Mouse (Mus musculus): ENCODE data around the gene Majin. TPM values are rescaled to one million over a fixed set of nuclear protein-coding genes. Genes with fewer than 3 reads are reported as not detected.

Majin gene
- total RNA-seq (2022) = 1 to 10 TPM; 2.0 to 4.4 (median 3.5) TPM

GRCm38 (mm10) chr19:6184131-6184530, at the start of gene Majin:
TSS of gene Majin (plus strand) at chr19:6184388.
- no peak for DNase-seq

DNA sequence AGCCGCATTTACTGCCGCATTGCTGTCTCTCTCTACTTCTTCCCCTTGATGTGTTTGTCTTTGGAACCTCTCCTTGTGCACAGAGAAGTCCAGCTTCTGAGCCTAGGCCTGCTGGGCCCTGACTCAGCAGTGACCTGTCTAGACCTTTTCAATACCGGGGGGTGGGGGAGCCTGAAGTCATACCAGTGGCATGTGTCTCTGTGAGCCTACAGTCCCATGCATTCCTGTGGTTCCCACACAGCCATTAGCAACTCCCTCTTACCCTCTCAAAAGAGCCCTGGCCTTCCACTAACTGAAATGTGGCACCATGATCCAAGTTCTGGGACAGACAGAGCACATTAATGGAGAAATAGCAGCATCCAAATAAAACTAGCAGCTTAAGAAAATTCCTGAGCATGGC, 47.8 kb upstream of the Majin start:
- no peak for DNase-seq

DNA sequence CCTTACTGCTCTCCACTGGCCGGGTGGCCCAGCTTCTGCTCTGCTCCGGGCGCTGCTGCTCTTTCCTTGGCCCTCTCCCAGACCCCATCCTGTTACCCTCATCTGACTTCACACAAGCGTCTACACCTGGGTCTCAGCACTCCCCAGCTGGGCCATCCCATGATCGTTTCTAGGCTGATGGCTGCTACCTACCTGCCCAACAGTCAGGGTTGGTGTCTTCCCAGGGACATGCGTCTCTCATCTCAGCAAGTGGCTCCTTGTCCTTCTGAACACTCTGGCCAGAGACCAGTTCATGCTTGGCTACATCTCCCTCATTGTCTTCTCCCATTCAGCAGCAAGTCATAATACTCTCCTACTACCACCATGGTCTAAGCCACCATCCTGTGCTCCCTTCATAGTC, 44.5 kb upstream of the Majin start:
- no peak for DNase-seq

- no peak for DNase-seq
Measured at GRCm38 (mm10) chr19:6140374-6140677, 43.9 kb upstream of the Majin start.

DNA sequence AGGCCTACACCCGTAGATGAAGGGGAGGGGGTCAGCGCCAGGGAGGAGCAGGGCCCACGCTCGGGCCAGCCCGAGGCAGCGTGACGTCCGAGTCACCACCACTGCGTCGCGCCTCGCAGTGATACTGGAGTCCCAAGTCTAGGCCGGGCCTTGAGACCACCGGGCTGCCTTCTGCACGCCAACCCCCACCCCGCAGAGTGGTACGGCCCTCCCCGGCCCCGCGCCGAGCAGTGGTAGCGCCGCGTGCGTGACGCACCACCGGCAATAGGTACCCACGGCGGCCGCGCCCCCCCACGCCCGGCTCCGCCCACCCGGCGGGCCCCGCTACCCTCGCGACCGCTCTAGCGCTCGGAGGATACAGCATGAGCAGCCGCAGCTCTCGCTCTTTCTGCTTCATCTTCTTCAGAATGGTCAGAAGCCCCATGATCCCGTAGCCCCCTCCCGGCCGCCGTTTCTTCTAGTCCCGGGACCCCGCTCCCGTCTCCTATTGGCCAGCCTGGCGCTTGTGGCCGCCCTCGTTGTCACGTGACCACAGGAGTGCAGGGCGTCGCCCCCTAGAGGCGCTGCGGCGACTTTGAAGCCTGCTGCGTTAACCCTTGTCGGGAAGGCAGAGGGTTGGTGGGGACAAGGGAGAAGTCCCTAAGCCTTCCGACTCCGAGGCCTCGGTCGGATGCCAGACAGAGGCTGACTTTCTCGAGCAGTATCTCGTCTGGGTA, 43.4 kb upstream of the Majin start, which contains the start of gene Batf2:
TSS of gene Batf2 (plus strand) at position 306 of the 716 bp plus-strand sequence.
- peak; percentile 88 for DNase-seq

DNA sequence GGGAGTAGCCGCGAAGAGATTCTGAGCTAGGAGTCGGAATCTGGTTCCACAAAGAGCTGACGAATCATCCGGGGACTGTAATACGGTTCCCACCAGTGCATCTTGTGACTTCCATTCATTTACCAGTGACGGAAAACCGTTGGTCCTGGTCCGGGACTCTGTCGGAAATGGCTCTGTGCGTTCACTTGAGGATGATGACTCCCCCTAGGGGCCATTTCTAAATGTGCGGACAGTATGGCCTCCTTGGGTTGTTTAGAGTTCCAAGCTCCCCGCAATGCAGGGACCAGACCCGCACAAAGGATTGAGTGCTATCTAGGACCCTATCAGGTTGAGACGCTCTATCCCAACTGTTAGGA, 42.8 kb upstream of the Majin start, which contains the start of gene Arl2:
TSS of gene Arl2 (minus strand) at position 155 of the 356 bp plus-strand sequence.
- DNase-seq = peak; percentile 66

DNA sequence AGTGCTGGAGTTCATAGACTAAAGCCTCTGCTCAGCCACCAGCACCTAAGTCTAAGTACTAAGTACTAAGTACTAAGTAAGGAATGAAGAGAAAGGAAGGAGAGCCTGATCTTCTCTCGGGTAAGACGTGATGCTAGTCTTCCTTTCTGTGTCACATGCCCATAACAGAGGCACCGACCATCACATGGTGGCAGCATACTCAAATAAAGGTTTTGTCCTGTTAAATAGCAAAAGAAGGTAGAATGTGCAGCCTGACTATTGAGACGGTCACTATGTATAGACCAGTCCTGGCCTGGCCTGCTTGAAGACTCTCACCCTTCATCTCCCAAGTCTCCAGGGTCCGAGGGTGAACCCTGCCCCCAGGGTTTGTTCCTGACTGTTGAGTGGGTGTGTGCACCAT, 39.3 kb upstream of the Majin start:
- no peak for DNase-seq

DNA sequence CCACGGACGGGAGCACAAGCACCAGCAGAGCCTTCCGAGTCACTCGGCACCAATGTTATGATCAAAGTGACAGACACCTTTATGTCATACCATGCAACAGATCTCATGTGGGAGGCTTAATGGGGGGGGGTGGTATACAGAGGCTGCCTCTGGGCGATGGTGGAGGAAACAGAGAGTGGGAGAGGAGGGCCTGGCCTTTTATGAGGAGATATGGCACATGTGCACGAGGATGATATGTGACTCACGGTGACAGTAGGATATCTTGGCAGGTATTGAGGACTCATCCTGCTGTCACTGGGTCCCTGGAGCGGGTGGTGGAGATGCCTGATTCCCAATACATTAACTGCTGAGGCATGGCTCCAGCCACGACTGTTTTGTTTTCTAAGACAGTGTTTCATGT, 29.0 kb upstream of the Majin start:
- no peak for DNase-seq

- no peak for DNase-seq
Measured at GRCm38 (mm10) chr19:6156372-6156771, 27.8 kb upstream of the Majin start.

- no peak for DNase-seq
Measured at GRCm38 (mm10) chr19:6157220-6157619, 27.0 kb upstream of the Majin start.

DNA sequence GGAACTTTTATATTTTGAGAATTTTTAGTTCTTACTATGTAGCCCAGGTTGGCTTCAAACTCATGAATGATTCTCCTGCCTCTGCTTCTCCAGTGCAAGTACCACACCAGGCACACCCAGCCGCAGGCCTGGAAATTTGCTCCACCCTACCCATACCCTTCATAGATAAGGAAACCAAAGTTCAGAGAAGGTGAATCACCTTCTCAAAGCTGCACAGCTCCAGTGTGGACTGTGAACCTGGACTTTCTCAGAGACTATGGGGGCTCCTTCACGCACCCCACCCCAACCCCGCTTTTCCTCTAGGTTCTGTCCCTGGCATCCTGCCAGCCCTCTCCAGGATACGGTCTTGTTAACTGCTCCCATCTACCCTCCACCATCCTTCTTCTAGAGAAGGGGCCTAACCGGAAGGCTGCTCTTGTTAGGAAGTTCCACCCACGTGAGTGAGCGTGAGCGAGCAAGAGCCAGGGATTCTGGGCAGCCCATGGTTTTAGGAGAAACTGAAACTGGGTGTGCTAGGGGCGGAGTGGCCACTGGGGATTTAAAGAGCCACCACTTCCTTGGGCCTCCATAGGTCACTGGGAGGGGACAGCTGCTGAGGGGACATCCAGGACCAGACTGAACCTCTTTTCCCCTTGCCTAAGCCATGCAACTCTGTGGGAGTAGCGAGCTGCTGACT, 20.2 kb upstream of the Majin start:
- peak; percentile 35 for DNase-seq

- DNase-seq = no peak
Measured at GRCm38 (mm10) chr19:6166750-6167149, 17.4 kb upstream of the Majin start.

- DNase-seq = no peak
Measured at GRCm38 (mm10) chr19:6171215-6171614, 13.0 kb upstream of the Majin start.

DNA sequence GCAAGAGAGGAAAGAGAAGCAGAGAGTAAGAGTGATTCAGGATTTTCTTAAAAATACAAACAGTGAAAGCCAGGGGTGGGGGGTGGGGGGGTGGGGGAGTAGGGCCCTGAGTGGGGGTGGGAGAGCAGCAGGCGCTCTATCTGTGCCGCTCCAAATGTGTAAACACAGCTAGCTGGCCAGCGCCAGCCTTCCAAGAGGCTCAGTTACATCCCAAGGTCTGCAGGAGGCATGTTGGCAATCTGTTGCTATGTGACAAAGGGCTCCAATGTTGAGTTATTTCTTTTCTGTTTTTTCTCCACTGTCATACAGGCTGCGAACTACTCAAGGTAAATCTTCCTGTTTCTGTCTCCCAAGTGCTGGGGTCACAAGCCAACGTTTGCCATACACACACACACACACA, 9.4 kb upstream of the Majin start:
- peak; percentile 43 for DNase-seq

GRCm38 (mm10) chr19:6178775-6179174, 5.4 kb upstream of the Majin start:
- DNase-seq = no peak

DNA sequence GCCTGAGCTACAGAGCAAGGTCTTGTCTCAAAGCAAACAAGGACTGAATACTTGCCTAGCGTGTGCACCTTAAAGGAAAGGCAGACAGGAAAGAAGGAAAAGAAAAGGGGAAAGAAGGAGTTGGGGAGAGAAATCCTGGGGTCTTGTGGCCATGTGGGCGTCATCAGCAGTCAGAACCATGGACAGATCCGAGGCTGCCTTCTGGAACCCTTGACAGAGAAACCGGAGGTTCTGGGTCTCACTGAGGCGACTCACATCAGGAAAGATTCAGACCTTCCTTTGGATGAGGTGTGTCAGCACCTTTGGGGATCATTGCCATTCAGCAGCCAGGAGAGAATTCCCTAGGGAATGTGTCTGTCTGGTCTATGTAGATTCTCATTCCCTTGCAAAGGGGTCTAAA, 2.6 kb upstream of the Majin start:
- DNase-seq = no peak

DNA sequence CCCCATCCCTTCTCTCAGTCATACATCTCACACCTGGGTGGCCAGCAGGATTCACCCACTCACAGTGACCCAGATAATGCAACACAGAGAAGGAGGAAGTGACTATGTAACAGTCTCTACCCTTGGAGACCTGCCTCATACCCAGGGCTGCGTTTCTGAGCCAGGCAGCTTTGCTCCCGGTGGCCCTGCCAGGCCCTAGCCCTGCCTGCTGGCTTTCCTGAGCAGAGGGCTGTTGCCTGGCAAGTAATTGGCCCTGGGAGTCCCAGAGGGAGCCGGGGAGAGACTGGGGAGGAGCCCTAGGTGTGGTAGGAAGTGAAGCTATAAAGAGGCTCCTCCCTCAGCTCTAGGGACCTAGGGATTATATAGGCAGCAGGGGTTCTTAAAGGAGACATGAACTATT, 1.7 kb upstream of the Majin start:
- DNase-seq = no peak

DNA sequence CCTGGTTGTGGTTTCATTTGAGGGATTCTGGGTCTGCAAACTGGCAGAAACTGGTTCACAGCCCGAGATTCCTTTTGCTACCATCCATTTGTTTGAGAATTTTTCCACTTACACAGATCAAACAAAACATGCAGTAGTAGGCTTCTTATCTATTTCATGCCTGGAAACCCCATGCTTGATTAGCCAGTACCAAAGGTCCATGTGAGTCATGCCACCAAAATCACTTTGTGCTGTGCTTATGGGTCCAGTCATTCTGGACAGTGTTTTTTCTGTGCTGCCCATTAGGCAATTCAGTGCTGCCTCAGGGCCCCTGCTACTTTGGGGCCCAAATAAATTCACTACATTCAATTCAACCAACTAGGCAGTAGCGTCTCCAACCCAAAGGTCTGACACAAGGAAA, 20.1 kb downstream of the Majin start:
- DNase-seq = no peak

GRCm38 (mm10) chr19:6206716-6207115, 22.5 kb downstream of the Majin start:
- DNase-seq = no peak

DNA sequence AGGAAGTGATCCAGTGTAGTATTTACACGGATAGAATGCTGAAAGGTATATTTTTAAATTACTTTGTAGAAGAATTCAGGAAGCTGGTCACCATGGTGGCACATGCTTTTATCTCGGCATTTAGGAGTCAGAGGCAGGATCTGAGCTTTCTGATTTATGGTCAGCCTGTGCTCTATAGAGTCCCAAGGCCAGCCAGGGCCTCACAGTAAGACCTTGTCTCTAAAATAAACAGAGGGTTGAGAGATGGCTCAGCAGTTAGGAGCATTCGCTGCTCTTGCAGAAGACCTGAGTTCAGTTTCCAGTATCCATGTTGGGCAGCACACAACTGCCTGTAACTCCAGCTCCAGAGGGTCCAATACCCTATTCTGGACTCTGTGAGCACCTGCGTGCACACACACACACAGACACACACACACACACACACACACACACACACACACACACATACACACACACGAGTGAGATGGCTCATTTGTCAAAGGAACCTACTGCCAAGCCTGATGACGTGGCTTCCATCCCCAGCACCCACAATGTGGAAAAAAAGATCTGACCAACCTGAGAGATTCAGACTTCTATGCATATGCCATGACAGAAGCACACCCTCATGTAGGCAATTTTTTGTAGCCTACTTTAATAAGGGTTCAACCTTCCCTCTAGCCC, 32.0 kb downstream of the Majin start:
- no peak for DNase-seq

DNA sequence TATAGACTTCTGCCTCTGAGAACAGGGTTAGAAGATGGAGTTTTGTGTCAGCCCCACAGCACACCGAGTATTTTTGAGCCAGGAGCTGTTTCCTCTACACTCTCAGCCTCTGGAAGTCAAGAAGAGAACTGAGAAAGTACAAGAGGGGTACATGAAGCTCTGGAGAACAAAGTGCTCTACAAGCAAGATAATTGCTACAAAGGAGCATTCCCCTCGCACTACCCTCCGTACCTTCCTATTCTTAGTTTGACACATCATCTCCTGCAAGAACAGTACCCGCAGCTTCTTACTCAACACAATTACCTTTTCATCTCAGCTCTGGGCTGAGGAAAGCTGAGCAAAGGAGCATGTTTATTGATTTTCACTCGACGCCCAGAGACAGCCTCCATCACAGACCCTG, 34.4 kb downstream of the Majin start:
- no peak for DNase-seq

DNA sequence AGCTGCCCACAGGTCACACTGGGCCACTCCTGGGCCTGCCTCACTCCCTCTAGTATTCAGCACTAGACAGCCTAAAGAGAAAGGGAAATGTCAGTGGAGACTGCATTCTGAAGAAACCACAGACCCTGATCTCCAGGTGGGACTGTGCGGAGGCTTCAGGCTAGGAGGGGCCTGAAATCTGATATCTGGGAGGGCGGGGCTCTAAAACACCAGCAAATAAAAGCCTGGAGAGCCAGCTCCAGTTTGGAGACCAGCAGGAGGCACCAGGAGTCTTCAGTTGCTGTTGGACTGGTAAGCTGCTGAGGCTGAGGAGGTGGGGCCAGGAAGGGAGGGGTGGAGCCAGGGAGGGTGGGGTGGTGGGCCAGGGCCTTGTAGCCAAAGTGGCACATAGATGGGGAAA, 41.9 kb downstream of the Majin start, which contains the start of gene Gpha2:
TSS of gene Gpha2 (plus strand) at position 246 of the 400 bp plus-strand sequence.
- DNase-seq = no peak

- DNase-seq = peak; percentile 80
Measured at GRCm38 (mm10) chr19:6226763-6227162, 42.6 kb downstream of the Majin start.

- DNase-seq = no peak
Measured at GRCm38 (mm10) chr19:6227864-6228263, 43.7 kb downstream of the Majin start.

All from adrenal gland, adult 8-10 months (tissue).